Mouse (Mus musculus) heart, embryonic 11.5 days (tissue): ENCODE results near the gene Ctla2a. TPM values are rescaled to one million over a fixed set of nuclear protein-coding genes. Genes with fewer than 3 reads are reported as not detected.
A peak's percentile ranks its signal among the peaks of the same experiment; 100 is the strongest.
"Not testable (repeated sequence)": the region's sequence is repeated elsewhere in the genome, so short reads cannot be mapped to it uniquely, and the experiment has no call there.

ENCODE experiments used
- ATAC-seq: fragments of 200-750 bp; cut with Nextera tagmentation; replicated peaks from 2 replicates; pipeline ENCODE4 v1.8.0; 2017; ENCODE audit warnings: moderate library complexity; ENCODE audit not compliant: insufficient number of reproducible peaks, low FRiP score, low TSS enrichment
- H3K27ac ChIP-seq: fragments of 300-500 bp; sonication (generic); 2 replicates; pipeline ENCODE4 v1.5.1; 2014; ENCODE audit warnings: mild to moderate bottlenecking, low read depth, low read length
- H3K27me3 ChIP-seq: fragments of 300-500 bp; sonication (generic); 2 replicates; pipeline ENCODE4 v1.6.1; 2014; ENCODE audit warnings: mild to moderate bottlenecking, low read length, mixed read lengths; ENCODE audit not compliant: control insufficient read depth, insufficient read depth
- H3K36me3 ChIP-seq: fragments of 300-500 bp; sonication (generic); 2 replicates; pipeline ENCODE4 v1.6.1; 2014; ENCODE audit warnings: mild to moderate bottlenecking, low read length, moderate library complexity, mixed read lengths; ENCODE audit not compliant: control insufficient read depth, insufficient read depth
- H3K4me1 ChIP-seq: fragments of 300-500 bp; sonication (generic); 2 replicates; pipeline ENCODE4 v1.6.1; 2014; ENCODE audit warnings: low read length; ENCODE audit not compliant: control insufficient read depth, insufficient read depth
- H3K4me2 ChIP-seq: fragments of 300-500 bp; sonication (generic); 2 replicates; pipeline ENCODE4 v1.6.1; 2014; ENCODE audit warnings: mild to moderate bottlenecking, moderate library complexity
- H3K4me3 ChIP-seq: fragments of 300-500 bp; sonication (generic); 2 replicates; pipeline ENCODE4 v1.5.1; 2014; ENCODE audit warnings: low read depth, low read length
- H3K9ac ChIP-seq: fragments of 300-500 bp; sonication (generic); 2 replicates; pipeline ENCODE4 v1.6.1; 2014; ENCODE audit warnings: mild to moderate bottlenecking, low read depth, low read length, moderate library complexity
- H3K9me3 ChIP-seq: fragments of 300-500 bp; sonication (generic); replicated peaks from 2 replicates; pipeline ENCODE4 v1.6.1; 2016; ENCODE audit warnings: low read length; ENCODE audit not compliant: control insufficient read depth
- WGBS: fragments of 180-500 bp; shearing (Covaris S2); extraction: QIAGEN DNeasy Blood & Tissue Kit; methylation state at CpG from one replicate; pipeline ENCODE4 v1.1.7; 2014; ENCODE audit not compliant: insufficient replicate concordance; 5-methylcytosine and 5-hydroxymethylcytosine counted together
- polyA plus RNA-seq: library from polyadenylated mRNA; unstranded; fragments of >200 nt; fragmentation: Nextera tagmentation; extraction: Ambion mirVana; gene quantifications from 2 replicates; pipeline ENCODE4 v1.2.1, GENCODE M21; 2014

The Ctla2a gene
- polyA plus RNA-seq, result 60.7 and 62.5 TPM in 2 replicates

DNA sequence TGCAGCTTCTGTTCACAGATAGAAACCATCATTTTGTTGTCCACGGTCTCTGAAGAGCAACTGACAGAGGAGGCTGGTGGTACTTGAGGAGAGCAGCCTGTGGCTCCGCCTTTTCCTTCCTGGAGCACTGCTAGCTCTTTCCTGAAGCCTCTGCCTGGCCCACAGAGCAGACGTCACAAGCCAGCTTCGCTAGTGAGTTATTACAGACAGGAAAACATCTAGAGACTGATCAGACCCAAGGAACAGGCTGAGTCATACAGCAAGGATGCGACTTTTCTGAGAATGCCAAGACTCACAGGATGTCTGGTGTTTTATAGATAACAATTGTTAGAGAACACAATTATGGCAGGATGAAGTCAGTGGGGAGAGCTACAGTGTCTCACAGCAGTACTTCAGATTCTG is at the start of gene Ctla2a, which contains the start of gene Gm49391:
Ctla2a (minus strand) TSS at position 126 of the 402 bp plus-strand sequence.
Gm49391 (minus strand) TSS at position 72 of the 402 bp plus-strand sequence.
- H3K4me3 ChIP-seq, result no peak within 1 kb of the TSS
- H3K4me2 ChIP-seq, result no peak within 1 kb of the TSS
- H3K9ac ChIP-seq, result no peak within 1 kb of the TSS
- peak within 1 kb of the TSS; percentile 5; the same call in 1 of the 2 replicates for H3K27ac ChIP-seq
- 40% methylated on average over 5 of the region's 5 CpGs for WGBS
- H3K36me3 ChIP-seq, result no peaks in the 10 kb centered on the region
- peak; percentile 83 for ATAC-seq
- no peaks in the 10 kb centered on the region for H3K4me1 ChIP-seq
- H3K9me3 ChIP-seq, result 0 out of 2 replicates have a peak, but pooled peaks cover 3% of the 10 kb centered on the region
- H3K27me3 ChIP-seq, result no peaks in the 10 kb centered on the region

DNA sequence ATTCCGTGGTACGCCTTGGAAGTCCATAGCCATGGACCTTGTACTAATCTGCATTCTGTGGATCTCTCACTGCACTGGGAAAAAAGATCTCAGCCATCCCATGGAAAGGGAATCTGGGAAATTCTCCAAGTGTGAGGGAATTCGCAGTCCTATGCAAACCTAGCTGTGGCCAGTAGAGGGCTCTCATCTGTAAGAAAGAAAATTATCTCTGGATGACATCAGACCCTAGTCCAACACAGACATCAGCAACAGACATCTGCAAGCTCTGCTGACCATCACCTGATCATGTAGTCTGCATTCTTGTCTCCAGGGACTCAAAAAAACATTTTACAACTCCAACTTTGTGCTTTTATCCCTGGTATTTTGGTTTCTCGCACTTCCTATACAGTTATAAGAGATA is 35.9 kb upstream of the Ctla2a start:
- not testable (repeated sequence) for H3K9ac ChIP-seq, H3K4me2 ChIP-seq, H3K27ac ChIP-seq, H3K36me3 ChIP-seq, H3K4me1 ChIP-seq, H3K27me3 ChIP-seq, ATAC-seq, H3K9me3 ChIP-seq, H3K4me3 ChIP-seq
- 74% methylated on average over 4 of the region's 4 CpGs for WGBS

DNA sequence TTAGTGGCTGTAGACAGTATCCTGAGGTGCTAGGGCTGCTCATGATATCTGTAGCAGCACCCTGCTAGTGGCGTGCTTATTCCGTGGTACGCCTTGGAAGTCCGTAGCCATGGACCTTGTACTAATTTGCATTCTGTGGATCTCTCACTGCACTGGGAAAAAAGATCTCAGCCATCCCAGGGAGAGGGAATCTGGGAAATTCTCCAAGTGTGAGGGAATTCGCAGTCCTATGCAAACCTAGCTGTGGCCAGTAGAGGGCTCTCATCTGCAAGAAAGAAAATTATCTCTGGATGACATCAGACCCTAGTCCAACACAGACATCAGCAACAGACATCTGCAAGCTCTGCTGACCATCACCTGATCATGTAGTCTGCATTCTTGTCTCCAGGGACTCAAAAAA is 27.6 kb upstream of the Ctla2a start:
- H3K4me3 ChIP-seq, H3K4me1 ChIP-seq, H3K9ac ChIP-seq, ATAC-seq, H3K27ac ChIP-seq, H3K4me2 ChIP-seq, H3K27me3 ChIP-seq, H3K9me3 ChIP-seq, H3K36me3 ChIP-seq: not testable (repeated sequence)
- 20% methylated on average over 5 of the region's 5 CpGs for WGBS

DNA sequence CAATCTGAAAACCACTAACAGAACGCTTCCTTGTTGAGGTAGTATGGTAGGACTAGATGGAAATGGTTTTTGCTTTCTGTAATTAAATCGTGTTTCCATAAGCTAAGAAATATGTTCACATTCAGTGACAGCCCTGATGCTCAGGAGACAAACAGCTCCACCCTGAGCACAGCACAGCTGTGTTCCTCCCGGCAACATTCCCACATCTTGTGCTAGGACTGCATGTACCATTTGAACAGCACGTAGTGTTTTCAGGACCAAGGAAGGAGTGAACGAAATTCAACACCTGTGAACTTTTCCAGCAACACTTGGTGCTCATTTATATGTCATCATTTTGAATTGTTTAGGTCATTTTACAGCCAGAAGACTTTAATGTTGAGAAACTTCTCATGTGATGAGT is 25.3 kb upstream of the Ctla2a start:
- Histone ChIP-seq H3K9me3 (peaks cover 3% of the 10 kb centered on the region), H3K4me1 (no peaks in the 10 kb centered on the region), H3K4me3 (no peak overlapping the region), H3K4me2 (no peak overlapping the region), H3K27me3 (no peaks in the 10 kb centered on the region), H3K27ac (no peak overlapping the region), H3K9ac (no peak overlapping the region), H3K36me3 (no peaks in the 10 kb centered on the region)
- 63% methylated on average over 5 of the region's 5 CpGs for WGBS
- no peak for ATAC-seq

DNA sequence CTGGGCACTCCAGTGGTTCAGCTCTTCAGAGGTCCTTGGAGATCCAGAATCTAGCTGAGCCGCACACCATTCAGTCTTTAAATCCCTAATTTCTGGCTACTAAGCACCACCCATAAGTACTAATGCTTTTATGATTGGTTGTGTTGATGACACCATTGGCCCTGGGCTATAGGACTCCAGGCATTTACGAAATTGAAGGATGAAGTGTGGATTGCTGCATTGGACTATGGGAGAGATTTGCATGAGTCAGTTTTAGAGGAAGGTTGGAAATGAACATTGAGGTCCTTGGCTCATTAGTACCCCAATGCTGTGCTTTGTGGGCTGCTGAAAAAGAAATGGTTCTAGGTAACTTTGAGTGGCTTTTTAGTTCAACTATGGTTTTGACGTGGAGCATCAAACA is 5.5 kb upstream of the Ctla2a start, which contains the start of gene Tpbpa:
Tpbpa (minus strand) TSS at position 101 of the 400 bp plus-strand sequence.
- H3K36me3 ChIP-seq, H3K4me3 ChIP-seq, H3K27me3 ChIP-seq, H3K9me3 ChIP-seq, ATAC-seq, H3K9ac ChIP-seq, H3K4me1 ChIP-seq, H3K27ac ChIP-seq, H3K4me2 ChIP-seq: not testable (repeated sequence)
- WGBS, result 74% methylated on average over 3 of the region's 3 CpGs

DNA sequence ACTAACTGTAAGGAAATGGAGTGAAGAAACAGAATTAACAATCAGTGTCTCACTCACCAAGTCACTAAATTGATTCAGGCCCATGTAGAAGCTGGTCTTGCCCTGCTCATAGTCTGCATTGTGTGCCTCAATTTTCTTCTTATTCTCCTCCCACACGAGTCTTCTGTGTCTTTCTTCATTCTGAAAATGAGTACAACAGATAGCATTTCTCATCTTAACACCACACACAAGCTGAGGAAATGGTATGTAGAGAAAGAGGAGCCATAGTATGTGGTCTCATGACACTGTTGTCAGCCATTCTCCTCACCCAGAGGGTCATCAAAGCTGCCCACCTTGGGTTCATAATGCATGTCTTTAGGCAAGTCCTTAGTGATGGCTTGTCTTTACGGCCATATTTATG is 935 bp downstream of the Ctla2a start, which contains the start of gene Gm49393:
Gm49393 (minus strand) TSS at position 101 of the 400 bp plus-strand sequence.
- H3K36me3 ChIP-seq, H3K27me3 ChIP-seq, H3K9me3 ChIP-seq, H3K4me2 ChIP-seq, H3K27ac ChIP-seq, H3K4me3 ChIP-seq, H3K4me1 ChIP-seq, H3K9ac ChIP-seq, ATAC-seq: not testable (repeated sequence)
- 67% methylated on average over 2 of the region's 2 CpGs for WGBS

DNA sequence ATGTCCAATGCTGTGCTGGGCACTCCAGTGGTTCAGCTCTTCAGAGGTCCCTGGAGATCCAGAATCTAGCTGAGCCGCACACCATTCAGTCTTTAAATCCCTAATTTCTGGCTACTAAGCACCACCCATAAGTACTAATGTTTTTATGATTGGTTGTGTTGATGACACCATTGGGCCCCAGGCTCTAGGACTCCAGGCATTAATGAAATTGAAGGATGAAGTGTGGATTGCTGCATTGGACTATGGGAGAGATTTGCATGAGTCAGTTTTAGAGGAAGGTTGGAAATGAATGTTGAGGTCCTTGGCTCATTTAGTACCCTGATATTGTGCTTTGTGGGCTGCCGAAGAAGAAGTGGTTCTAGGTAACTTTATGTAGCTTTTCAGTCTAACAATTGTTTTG is 31.6 kb downstream of the Ctla2a start, which contains the start of gene Tpbpb:
Tpbpb (minus strand) TSS at position 101 of the 400 bp plus-strand sequence.
- not testable (repeated sequence) for H3K4me2 ChIP-seq, H3K27ac ChIP-seq, H3K36me3 ChIP-seq, H3K4me1 ChIP-seq, H3K4me3 ChIP-seq, H3K9ac ChIP-seq, H3K27me3 ChIP-seq, ATAC-seq, H3K9me3 ChIP-seq
- WGBS, result 77% methylated on average over 2 of the region's 2 CpGs

DNA sequence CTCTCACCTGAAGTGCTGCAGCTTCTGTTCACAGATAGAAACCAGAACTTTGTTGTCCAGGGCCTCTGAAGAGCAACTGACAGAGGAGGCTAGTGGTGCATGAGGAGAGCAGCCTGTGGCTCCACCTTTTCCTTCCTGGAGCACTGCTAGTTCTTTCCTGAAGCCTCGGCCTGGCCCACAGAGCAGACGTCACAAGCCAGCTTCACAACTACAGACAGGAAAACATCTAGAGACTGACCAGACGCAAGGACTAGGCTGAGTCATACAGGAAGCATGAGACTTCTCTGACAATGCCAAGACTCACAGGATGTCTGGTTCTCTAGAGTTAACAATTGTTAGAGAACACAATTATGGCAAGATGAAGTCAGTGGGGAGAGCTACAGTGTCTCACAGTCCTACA is 39.1 kb downstream of the Ctla2a start, which contains the start of gene Ctla2b:
Ctla2b (minus strand) TSS at position 120 of the 400 bp plus-strand sequence.
- H3K36me3 ChIP-seq, result no peaks in the 10 kb centered on the region
- 41% methylated on average over 3 of the region's 3 CpGs for WGBS
- ATAC-seq, result peak; percentile 83

DNA sequence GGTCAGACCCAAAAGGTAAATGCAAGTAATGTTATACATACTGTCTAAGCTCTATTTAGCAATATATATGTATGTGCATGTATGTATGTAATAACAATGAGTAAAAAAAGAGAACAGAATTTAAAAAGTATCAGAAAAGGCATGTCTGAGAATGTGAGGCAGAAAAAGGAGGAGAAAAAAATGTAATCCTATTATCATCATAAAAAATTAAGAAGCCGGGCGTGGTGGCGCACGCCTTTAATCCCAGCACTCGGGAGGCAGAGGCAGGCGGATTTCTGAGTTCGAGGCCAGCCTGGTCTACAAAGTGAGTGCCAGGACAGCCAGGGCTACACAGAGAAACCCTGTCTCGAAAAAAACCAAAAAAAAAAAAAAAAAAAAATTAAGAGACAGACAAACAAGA is 39.6 kb downstream of the Ctla2a start, which contains the start of gene Gm49392:
Gm49392 (minus strand) TSS at position 101 of the 400 bp plus-strand sequence.
- not testable (repeated sequence) for H3K4me3 ChIP-seq, H3K36me3 ChIP-seq, ATAC-seq, H3K4me2 ChIP-seq, H3K9ac ChIP-seq, H3K4me1 ChIP-seq, H3K27me3 ChIP-seq, H3K9me3 ChIP-seq
- peak within 1 kb of the TSS; percentile 29 for H3K27ac ChIP-seq
- 97% methylated on average over 4 of the region's 8 CpGs for WGBS

More for the DNA sequence above, 39.1 kb downstream of the Ctla2a start, which contains the start of gene Ctla2b:
- Histone ChIP-seq H3K4me3 (no peak within 1 kb of the TSS), H3K9me3 (no peaks in the 10 kb centered on the region; the same call in 1 of the 2 replicates), H3K27ac (peak within 1 kb of the TSS; percentile 29), H3K4me2 (no peak within 1 kb of the TSS), H3K9ac (no peak within 1 kb of the TSS), H3K27me3 (no peaks in the 10 kb centered on the region), H3K4me1 (no peaks in the 10 kb centered on the region)
